Mouse (Mus musculus): Measurements from ENCODE around the gene E330017A01Rik.

DNA sequence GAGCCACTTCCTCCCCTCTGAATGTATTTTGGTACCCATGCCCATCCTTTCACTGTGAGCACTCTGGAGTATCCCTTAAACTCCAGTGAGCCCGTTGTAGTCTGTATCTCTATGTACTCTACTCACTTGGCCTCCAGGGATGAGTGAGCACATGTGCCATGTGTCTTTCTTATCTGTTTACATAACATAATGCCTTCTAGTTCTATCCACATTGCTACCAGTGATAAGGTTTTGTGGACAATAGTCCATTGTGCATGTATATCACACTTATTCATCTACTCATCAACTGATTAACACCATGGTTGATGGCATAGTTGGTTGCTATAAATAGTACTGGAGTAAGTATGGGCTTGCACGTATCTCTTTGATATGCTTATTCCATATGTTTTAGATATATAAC, 34.7 kb downstream of the E330017A01Rik start:
- TF ChIP-seq POLR2A (IDR thresholded peaks at IDR 0.05; ENCODE audit: extremely low read depth, insufficient read depth, low read length) (no peak), CTCF (IDR thresholded peaks at IDR 0.05; ENCODE audit: extremely low read depth, insufficient read depth, low read length) (no peak)

Measured in cortical plate, adult 2 months (tissue).